Mouse (Mus musculus) gastrocnemius, adult 18-20 months (tissue): ENCODE results near the gene Ptpa. TPM values are rescaled to one million over a fixed set of nuclear protein-coding genes. Genes with fewer than 3 reads are reported as not detected.
A peak's percentile ranks its signal among the peaks of the same experiment; 100 is the strongest.
"Not testable (repeated sequence)": the region's sequence is repeated elsewhere in the genome, so short reads cannot be mapped to it uniquely, and the experiment has no call there.

Experiments used
- DNase-seq: peaks from one replicate; pipeline ENCODE4 v3.0.0; 2021; ENCODE audit warnings: low spot score
- total RNA-seq, 2 experiments: library from RNA; stranded (reverse); gene quantifications; 2 replicates each; pipeline ENCODE4 v1.2.3; 2021

The Ptpa gene
- total RNA-seq, 2 experiments from 2014 or later: 62.9 to 65.1 TPM

- no peak for DNase-seq
Observed at GRCm38 (mm10) chr2:30401581-30401980, 14.3 kb upstream of the Ptpa start.

DNA sequence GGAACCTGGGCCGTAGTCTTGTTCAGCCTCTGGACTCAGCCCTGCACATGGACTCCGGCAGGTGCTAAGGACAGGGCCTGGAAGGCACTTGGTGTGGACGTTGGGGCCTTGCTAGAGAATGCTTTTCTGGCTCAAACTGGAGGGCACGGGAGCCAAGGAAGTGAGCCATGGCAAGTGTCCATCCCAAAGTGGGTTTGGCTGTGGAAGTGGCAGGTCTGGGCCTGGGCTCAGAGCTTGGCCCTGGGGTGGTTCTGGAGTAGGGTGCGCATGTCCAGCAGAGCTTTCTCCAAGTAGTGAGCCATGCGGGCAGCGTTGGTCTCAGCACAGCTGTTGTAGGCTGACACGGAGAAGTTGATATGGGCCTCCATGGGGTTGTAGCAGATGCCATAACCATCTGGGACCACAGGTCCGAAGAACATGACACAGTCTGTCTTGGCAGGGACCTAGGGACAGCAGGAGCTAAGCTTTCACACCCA is 13.4 kb upstream of the Ptpa start:
- peak; percentile 77 for DNase-seq

DNA sequence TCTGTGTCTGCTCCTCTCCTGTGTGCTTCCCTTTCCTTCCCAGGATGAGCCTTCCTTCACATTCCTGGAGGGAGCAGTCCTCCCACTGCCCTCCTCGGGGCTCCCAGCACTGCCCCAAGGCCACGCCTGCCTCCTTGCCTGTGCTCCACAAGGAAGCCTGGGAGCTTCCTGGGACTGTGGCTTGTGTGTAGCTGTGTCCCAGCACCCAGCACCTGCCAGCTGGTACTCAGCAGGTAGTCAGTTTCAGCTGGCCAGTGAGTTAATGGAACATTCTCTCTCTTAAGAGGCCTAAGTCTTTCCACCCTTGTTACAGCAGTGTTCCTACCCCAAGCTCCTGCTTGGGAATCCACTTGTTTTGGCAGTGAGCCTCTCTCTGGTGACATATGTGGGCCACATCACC is 13.0 kb upstream of the Ptpa start:
- DNase-seq: no peak

DNA sequence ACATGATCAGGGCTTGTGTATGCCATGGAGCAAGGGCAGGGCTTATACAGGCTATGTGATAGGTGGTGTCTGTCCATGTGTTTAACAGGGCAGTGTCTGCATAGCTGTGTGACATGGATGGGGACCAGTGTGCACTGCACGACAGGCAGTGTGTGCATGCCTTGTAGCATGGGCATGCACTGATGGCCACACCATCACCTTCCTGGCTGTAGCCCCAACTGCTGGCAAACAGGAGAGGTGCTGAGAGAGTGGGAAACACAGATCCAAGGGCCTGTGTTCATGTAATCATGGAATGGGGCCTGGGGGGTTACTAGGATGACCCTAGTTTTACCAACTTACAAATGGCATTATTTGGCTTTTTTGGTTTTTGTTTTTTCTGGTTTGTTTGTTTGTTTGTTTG is 12.0 kb upstream of the Ptpa start:
- no peak for DNase-seq

GRCm38 (mm10) chr2:30407221-30407620 is 8.6 kb upstream of the Ptpa start:
- DNase-seq: no peak

DNA sequence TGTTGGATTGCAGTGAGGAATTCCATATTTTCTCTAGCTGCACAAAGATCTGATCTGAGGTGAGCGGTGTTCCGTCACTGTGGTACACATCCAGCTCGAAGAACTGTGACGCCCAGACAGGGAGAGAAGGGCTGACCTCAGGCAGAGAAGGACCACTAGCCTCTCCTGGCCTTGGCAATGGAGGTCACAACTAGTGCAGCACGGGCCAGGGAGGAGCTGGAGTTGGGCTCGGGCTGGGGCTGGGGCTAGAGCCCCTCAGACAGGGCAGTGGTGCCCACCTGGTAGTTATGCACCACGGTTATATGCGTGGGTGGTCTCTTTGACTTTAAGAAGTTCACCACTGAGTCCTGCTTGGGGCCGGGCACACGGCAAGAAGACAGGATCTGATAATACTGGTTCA is 8.1 kb upstream of the Ptpa start:
- DNase-seq: no peak

DNA sequence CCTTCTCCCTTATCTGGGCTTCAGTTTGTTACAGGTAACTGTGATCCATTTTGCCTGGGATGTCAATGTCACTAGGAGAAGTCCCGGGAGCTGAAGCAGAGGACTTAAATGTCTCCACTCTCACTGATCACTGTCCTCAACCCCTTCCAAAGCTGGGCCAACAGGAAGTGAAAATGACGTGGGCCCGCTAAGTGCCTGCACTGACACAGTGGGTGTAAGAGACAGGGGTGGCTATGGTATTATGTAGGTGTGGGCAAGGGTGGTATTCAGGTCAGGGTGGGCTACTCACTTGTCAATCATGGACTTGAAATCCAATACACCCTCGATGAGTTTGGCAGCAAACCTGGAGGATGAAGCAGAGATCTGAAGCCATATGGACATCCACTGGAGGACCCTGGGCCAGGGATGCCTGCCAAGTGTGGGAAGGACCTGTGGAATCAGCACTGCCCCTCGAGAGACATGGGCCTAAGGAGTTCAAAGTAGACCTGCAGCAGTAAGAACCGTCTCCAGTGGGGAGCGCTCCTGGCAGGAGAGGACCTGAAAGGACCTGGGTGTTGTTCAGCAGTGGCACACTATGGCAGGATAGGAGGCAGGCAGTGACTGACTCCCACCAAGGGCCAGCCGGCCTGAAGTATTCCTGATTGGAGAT is 7.3 kb upstream of the Ptpa start:
- no peak for DNase-seq

- peak; percentile 79 for DNase-seq
Observed at GRCm38 (mm10) chr2:30409454-30410176, 6.2 kb upstream of the Ptpa start.

DNA sequence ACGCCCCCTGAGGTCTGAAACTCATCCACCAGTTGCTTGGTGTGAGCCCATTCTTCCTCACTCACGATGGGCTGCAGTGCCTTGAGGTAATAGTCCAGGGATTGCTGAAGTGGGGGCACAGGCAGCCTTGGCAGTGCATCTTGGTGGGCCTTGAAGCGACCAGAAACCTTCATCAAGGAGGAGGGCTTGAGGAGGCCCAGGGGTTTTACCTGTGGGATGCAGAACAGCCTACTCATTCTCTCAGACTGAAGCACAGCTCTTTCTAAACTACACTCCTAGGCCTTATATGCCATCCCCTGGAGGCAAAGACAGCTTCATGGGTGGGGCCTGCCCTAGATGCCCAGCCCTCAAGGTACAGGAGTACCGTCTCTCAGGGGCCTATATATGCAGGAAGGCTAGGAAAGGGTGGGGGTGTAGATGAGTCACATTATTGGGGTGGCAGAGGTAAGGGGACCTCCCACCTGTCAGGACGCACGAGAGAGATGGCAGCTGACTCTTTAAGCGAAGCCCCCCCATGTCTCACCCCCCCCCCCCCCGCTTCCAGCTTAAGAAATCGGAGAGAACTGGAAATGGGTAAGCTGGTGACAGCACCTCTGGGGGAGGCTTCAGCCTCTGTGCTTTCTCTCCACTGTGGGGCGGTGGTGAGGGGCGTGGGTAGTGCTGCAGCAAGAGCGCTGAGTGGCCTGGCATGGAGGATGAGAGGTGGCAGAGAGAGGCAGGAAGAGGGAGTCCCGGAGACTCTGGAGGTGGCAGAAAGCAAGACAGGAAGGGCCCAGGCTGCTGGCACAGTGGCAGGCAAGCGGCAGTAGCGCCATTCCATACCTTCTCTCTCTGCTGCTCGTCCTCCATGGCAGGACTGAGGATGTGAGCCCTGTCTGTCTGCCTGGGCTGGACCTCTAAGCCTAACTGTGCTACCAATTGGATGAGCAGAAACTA is 2.5 kb upstream of the Ptpa start:
- no peak for DNase-seq

DNA sequence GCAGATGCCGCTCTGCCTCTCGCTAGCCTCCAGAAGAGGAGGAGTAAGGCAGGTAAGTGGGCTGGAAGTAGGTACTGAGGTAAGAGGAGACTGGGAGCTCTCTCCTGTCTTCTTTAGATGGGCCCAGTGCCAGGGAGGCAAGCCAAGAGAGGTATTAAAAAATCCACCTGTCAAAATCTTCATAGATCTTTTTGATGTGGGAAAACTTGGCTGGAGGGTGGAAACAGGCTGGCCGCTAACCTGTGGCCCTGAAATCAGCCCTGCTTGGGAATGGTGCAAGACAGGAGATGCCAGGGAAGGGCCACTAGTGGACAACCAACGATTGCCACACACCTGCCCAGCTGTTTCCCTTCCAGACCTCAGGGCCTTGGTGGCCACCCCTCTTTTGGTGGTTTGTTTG is 1.7 kb upstream of the Ptpa start:
- peak; percentile 47 for DNase-seq

GRCm38 (mm10) chr2:30414681-30415080 is 1.2 kb upstream of the Ptpa start:
- no peak for DNase-seq

DNA sequence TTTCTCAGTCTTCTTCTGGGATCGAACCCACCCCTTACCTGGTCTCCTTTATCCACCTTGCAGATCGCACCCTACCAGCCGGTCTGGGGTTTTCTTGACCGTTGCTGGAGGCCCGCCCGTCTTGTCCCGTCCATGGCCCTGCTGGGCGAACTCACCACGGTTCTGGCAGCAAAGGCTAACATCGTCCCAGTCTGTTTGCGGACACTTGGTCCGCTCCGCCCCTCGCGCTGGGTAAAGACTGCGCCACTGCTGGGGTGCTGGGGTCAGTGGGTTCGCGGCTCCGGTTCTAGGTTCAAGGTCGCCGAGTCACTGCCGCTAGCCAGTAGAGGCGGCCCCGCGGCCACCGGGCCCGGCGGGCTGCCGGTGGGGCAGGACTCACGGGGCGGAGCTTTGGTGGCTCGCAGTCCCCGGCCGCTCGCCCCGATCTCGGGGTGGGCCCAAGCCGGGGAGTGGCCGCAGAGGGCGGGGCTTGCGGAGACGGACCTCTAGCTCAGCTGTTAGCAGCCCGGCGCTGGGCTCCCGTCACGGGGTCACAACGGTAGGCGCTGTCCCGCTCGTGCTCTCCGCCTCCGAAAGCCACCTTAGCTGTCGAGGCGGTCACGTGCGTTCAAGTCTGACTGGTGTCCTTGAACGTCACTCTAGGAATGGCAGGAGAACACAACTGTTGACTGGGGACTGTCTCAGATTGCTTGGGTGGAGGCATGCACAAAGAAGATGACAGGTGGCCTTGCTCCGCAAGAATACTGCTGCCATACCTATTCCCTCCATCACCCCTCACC is 493 bp upstream of the Ptpa start, which contains the start of gene Crat:
Crat (minus strand) TSS at position 657 of the 779 bp plus-strand sequence.
- peak; percentile 97 for DNase-seq

- no peak for DNase-seq
Observed at GRCm38 (mm10) chr2:30416649-30416965, 768 bp downstream of the Ptpa start.

GRCm38 (mm10) chr2:30417154-30417553 is 1.3 kb downstream of the Ptpa start:
- DNase-seq: not testable (repeated sequence)

GRCm38 (mm10) chr2:30417595-30418165 is 1.8 kb downstream of the Ptpa start:
- no peak for DNase-seq

DNA sequence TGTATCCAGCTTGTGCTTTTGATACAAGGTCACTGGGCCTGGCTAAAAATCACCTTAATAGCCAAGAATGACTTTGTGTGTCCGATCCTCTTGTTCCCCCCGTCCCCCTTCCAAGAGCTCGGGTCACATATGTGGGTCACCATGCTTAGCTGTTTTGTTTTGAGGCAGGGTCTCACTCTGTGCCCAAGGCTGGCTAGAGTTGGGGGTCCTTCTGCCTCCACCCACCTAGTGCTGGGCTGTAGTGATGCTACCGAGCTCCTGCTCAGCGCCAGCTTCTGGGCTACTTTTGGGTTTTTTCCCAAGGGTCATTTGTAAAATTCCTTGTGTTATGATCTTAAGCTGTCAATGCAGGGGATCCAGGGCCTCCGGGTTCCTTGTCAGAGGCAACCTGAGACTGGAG is 2.4 kb downstream of the Ptpa start:
- no peak for DNase-seq

DNA sequence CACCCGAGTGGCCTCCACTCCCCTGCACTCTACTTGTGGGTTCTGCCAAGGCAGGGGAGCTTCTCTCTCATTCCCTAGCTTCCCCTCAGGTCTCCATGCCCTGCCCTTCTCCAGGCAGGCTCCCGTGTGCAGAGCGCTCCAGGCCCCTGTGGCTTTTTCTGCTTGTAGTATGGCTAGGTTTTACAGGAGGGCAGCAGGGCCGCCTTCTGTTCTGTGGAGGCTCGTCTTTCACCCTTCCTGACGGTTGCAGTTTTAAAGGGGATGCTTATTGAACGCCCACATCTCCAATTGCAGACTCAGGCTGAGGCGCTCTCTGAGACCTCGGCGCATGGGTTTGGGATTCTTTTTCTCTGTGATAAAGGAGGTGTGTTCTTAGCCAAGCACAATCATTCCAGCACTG is 3.3 kb downstream of the Ptpa start:
- DNase-seq: no peak

DNA sequence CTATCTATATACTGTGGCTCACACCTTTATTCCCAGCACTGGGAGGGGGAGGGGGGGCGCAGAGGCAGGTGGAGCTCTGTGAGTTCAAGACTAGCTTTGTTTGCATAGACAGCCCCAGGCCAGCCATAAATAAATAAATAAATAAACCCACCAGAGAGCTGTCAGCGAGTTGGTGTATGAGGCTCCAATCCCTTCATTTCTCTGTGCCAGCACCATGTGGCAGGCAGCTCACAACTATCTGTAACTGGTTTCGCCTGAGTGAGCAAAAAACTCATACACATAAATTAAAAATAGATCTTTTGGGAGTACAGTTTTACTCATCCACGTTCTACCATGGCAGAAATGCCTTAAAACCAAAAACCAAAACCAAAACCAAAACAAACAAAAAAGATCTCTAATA is 5.6 kb downstream of the Ptpa start:
- no peak for DNase-seq

- DNase-seq: peak; percentile 90
Observed at GRCm38 (mm10) chr2:30429156-30429555, 13.3 kb downstream of the Ptpa start.

DNA sequence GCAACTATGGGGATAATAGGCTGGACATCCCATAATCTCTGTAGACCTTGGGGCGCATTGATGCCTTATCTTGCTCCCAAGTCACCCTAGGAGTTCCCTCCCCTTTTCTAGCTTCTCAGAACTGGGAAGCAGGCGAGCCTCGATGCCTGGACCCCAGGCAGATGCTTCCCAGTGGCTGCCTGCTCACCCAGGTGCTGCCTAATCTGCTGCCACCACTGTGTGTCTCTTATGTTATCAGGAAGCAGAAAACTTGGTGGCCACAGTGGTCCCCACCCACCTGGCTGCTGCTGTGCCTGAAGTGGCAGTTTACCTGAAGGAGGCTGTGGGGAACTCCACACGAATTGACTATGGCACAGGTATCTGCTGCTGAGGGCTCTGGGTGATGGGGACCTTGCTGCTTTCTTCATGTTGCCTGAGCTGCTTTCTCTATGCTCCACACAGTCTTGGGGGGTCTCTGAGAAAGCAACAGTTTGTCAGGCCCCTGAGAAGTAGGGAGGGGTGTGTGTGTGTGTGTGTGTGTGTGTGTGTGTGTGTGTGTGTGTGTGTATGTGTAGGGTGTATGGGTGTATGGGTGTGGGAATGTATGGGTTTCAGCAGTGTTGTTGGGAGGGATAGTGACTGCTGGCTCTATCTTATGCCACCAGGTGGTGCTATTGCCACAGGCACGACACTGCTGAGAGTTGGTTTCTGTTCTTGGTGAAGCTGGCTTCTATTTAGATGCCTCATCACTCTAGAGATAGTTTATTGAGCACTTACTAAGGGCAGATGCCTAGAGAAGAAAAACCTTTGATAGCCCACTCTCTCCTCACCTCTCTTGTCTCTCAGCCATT is 19.7 kb downstream of the Ptpa start:
- peak; percentile 75 for DNase-seq
